Mouse (Mus musculus) ovary, postnatal 10 days (tissue): ENCODE measurements at regions not wholly inside any gene's neighbourhood (a gene's known extent, or its start where the extent isn't known, plus 50 kb on each side); places are given as distances from the start of the nearest gene placed in this dataset.
A peak's percentile ranks its signal among the peaks of the same experiment; 100 is the strongest.

Experiments used
- DNase-seq: peaks from one replicate; pipeline ENCODE4 v3.0.0; 2022; ENCODE audit warnings: low spot score

DNA sequence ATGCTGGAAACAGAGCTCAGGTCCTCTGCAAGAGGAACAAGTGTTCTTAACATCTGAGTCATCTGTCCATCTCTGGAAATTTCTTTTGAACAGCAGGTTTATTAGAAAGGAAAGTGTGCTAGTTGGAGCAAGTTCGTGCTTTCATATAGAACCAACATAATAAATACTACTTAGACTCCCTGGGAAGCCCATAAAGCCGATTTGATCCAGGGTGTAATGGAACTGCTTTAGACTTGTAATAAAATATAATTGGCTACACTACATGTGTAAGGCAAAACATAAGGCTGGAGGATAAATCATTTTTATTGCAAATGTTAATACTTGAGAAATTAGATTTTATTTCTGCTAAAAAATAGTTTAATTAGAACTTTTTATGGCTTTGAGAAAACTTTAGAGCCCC is 510.0 kb upstream of the Id4 start:
- DNase-seq, result no peak

- no peak for DNase-seq
Measured at GRCm38 (mm10) chr13:47764802-47765597, 496.0 kb upstream of the Id4 start.

- no peak for DNase-seq
Measured at GRCm38 (mm10) chr13:47768963-47769527, 492.0 kb upstream of the Id4 start.

GRCm38 (mm10) chr13:47777206-47778099 is 483.6 kb upstream of the Id4 start:
- peak; percentile 18 for DNase-seq

DNA sequence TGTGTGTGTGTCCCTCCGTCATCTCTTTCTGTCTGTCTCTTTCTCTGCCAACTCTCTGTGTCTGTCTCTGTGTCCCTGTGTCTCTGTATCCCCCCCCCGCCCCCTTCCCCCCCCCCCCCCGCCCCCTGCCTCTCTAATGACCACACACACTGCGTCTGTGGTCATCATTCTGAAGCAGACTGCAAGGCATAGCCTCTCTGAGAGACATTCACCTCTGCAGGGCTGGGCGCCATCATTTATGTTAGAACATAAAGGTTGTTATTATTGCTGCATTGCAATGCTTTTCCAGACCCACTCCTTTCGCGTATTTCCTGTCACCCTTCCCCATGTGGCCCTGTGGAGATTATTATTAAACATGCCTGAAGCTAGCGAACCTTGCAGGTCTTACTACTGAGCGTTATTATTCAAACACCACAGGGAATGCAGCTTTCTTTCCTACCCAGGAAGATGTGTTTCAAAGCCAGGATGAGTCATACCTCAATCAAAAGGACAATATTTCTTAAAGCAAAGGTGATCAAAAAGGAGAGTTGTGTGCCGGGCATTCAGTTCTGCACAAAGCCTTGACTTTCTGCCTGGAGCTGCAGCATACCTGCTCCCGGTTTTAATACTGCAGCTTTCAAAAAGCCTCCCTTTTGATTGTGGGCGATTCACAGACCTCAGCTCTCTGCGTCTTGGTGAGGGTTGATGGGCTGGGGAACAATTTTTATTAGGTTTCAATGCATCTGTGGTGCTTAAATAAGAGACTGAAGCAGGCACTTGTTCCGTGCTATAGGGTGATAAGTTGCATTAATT is 482.6 kb upstream of the Id4 start:
- no peak for DNase-seq

DNA sequence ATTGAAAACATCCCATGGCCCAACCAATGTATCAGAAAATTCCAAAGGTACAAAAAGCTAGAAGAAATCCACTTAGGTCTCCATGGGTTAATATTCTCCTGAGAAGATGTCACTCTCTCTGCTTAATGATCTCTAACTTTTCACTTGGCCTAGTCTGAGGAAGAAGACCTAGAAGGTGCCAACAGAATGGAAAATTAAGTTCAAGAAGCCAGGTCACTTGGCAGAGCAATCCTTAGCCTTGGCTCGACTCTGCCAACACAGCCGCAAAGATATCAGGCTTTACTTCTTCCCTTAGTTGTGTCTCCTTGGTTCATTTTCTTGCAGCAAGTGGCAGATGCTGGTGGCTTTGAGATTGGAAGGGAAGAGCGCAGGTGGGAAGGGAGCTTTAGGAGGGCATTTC is 476.6 kb upstream of the Id4 start:
- DNase-seq, result no peak

GRCm38 (mm10) chr13:47797859-47798258 is 463.2 kb upstream of the Id4 start:
- DNase-seq, result peak; percentile 15

DNA sequence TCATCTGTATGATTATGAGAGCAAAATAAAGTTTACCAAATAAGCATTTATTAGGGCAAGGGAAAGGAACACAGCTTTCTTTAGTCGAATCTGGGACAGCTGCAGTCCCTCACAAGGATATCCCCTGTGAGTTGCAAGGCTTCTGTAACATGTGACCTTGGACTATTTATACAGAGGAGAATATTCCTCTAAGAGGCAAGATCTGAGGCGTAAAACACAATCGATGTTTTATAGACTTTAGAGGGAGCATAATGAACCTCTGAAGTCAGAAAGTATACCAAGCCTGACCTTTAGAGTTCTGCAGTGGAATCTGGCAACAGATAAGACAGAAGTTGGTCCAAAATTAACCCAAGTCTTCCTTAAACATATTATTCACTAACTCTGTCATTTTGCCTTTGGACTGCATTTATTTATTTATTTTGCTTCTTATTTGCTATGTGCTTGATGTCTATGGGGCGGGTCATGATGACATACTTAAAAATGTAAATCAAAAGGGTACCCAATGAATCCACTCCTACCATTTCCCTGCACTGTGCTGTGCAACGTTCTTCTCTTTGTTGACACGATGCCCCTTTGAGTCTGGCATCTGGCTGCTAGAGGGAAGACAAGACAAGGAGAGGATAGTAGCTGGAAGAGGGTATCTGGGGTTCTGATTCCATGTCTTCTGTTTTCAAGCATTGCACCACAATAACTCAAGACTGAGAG is 449.2 kb upstream of the Id4 start:
- DNase-seq, result no peak

DNA sequence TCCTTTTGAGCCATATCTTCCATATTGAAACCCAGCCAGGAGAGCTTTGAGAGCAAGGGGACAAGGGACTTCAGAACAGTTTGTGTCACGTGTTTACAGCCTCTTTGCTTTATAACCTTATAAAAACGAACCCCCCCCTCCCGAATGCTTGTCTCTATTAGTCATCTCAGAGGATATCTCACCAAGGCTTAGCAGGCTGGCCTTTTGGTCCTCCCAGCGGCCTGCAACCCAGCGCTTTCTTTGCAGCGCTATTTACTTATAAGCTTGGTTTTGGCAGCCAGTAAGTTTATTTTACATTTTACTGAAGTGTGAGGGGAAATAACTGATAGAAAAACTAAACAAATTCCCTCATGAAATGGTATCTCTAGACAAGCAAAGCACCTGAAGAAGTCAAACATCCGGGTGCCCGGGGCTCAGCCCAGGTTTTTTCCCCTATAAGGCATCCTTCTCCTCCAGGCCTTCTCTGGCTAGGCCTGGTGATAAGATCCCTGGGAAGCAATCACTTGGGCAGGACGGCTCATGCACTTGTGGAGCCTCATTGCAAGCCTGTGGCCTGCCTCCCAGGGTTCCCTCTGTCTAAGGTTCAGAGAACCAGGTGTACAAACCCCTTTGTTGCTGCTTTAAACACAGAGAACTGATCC is 442.0 kb upstream of the Id4 start:
- DNase-seq, result no peak

GRCm38 (mm10) chr13:47836491-47836890 is 424.5 kb upstream of the Id4 start:
- no peak for DNase-seq

DNA sequence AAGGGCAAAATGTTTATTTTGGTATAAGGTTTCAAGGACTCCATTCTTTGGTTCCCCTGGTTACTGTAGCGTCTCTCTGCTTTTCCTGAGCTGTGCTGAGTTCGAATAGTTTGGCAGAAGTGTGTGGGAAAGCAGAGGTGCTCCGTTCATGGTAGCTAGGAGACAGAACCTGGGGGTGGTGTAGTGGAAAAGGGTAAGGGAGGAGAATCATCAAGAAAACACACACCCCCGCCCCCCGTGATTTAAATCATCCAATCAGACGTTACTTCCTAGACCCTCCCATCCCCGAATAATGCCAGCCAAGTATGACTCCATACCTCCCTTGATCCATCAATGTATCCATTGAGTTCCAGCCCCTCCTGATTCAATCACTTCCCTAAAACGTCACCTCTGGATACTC is 418.6 kb upstream of the Id4 start:
- no peak for DNase-seq

GRCm38 (mm10) chr13:47843011-47843410 is 418.0 kb upstream of the Id4 start:
- DNase-seq, result no peak

- DNase-seq, result no peak
Measured at GRCm38 (mm10) chr13:47843541-47844267, 417.3 kb upstream of the Id4 start.

GRCm38 (mm10) chr13:47846713-47847112 is 414.3 kb upstream of the Id4 start:
- DNase-seq, result no peak

GRCm38 (mm10) chr13:47848371-47849188 is 412.4 kb upstream of the Id4 start:
- DNase-seq, result no peak

DNA sequence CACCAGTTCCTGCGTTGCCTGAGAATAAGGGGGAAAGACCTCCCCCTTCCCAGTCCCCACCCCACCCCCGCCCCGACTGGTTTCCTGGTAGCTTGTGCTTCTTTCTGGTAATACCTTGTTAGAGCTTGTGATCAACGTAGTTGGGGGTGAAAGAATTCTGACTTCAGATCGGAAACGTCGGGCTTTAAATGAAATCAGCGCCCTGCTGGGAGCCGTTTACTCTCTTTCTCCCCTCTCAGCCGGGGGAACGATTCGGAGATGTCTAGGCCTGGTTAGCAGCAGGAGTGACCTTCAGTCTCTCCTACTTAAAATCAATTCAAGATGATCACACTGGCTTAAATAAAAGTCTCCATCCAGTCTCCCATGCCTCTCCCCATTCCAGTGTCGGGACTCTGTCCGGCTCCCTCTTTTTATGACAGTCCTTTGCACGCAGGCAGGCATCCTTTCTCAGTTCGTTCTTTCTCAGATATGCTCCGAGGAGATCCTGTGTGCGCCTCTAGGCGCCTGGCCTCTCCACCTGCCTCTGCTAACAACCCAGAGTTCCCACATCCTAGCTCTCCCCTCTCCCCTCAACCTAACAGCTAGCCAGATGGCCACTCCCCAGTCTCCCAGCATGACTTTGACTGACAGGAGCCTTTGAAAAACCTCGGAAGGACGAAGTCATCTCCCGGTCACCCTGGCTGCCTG is 405.5 kb upstream of the Id4 start:
- no peak for DNase-seq

GRCm38 (mm10) chr13:47858946-47859345 is 402.1 kb upstream of the Id4 start:
- no peak for DNase-seq

GRCm38 (mm10) chr13:47860316-47860715 is 400.7 kb upstream of the Id4 start:
- DNase-seq, result no peak

- DNase-seq, result no peak
Measured at GRCm38 (mm10) chr13:47862896-47863295, 398.1 kb upstream of the Id4 start.
